8 mouse cellular contexts compared by ENCODE assay signal in genomic region chr2:10825278-10826133, GRCm38 (mm10).
DNase-seq lines count a peak whose midpoint lies in the region; ATAC-seq lines count a peak whose summit lies in the region.

No protein-coding gene starts in this region.

- ATAC-seq in forebrain, embryonic 15.5 days (replicated peaks), result peak; percentile 89
- ATAC-seq in hindbrain, embryonic 12.5 days (ENCODE audit: low FRiP score), result peak; percentile 85
- ATAC-seq in lung, embryonic 16.5 days (ENCODE audit: low read depth), result peak; percentile 74

- no peak overlapping the region; the same call in 1 of the 2 replicates for H3K27ac ChIP-seq in forebrain, embryonic 15.5 days (replicated peaks)
- H3K27ac ChIP-seq in hindbrain, embryonic 12.5 days, result no peak overlapping the region
- H3K27ac ChIP-seq in lung, embryonic 16.5 days (ENCODE audit: low read length), result no peak overlapping the region

- H3K9ac ChIP-seq in forebrain, embryonic 15.5 days (replicated peaks), result peak overlapping the region; percentile 41; the same call in 1 of the 2 replicates
- peak overlapping the region; percentile 43; the same call in 1 of the 2 replicates for H3K9ac ChIP-seq in hindbrain, embryonic 12.5 days
- H3K9ac ChIP-seq in lung, embryonic 16.5 days (ENCODE audit: low read length), result peak overlapping the region; percentile 67

- no peaks in the 10 kb centered on the region for H3K9me3 ChIP-seq in forebrain, embryonic 15.5 days
- H3K9me3 ChIP-seq in hindbrain, embryonic 12.5 days (replicated peaks), result no peaks in the 10 kb centered on the region
- no peaks in the 10 kb centered on the region for H3K9me3 ChIP-seq in lung, embryonic 16.5 days (ENCODE audit: control insufficient read depth, low read length)

- H3K4me2 ChIP-seq in forebrain, embryonic 15.5 days (replicated peaks), result peak overlapping the region; percentile 47
- H3K4me2 ChIP-seq in hindbrain, embryonic 12.5 days (replicated peaks), result peak overlapping the region; percentile 49
- H3K4me2 ChIP-seq in lung, embryonic 16.5 days (ENCODE audit: low read depth, low read length), result peak overlapping the region; percentile 61

- H3K27me3 ChIP-seq in forebrain, embryonic 15.5 days, result 0 out of 2 replicates have a peak, but pooled peaks cover 2% of the 10 kb centered on the region
- H3K27me3 ChIP-seq in hindbrain, embryonic 12.5 days, result no peaks in the 10 kb centered on the region; the same call in 1 of the 2 replicates
- no peaks in the 10 kb centered on the region for H3K27me3 ChIP-seq in lung, embryonic 16.5 days (ENCODE audit: control insufficient read depth, insufficient read depth, low read depth, low read length)

- H3K4me1 ChIP-seq in forebrain, embryonic 15.5 days, result no peaks in the 10 kb centered on the region
- H3K4me1 ChIP-seq in hindbrain, embryonic 12.5 days, result no peaks in the 10 kb centered on the region
- H3K4me1 ChIP-seq in lung, embryonic 16.5 days (replicated peaks; ENCODE audit: control insufficient read depth, insufficient read depth, low read length), result no peaks in the 10 kb centered on the region

- no peaks in the 10 kb centered on the region for H3K36me3 ChIP-seq in forebrain, embryonic 15.5 days
- H3K36me3 ChIP-seq in hindbrain, embryonic 12.5 days, result no peaks in the 10 kb centered on the region
- no peaks in the 10 kb centered on the region for H3K36me3 ChIP-seq in lung, embryonic 16.5 days (ENCODE audit: control insufficient read depth, insufficient read depth, low read length)

- 26% methylated on average over 29 of the region's 29 CpGs for WGBS in forebrain, embryonic 15.5 days
- WGBS in hindbrain, embryonic 12.5 days, result 31% methylated on average over 29 of the region's 29 CpGs
- WGBS in lung, embryonic 16.5 days, result 26% methylated on average over 29 of the region's 29 CpGs

- H3K4me3 ChIP-seq in forebrain, embryonic 15.5 days, result peak overlapping the region; percentile 39
- peak overlapping the region; percentile 37 for H3K4me3 ChIP-seq in hindbrain, embryonic 12.5 days
- peak overlapping the region; percentile 54 for H3K4me3 ChIP-seq in lung, embryonic 16.5 days (ENCODE audit: low read length)

- peak; percentile 57 for DNase-seq in Muller cell, postnatal 12 days (ENCODE audit: inconsistent ontology term)
- peak; percentile 21 for DNase-seq in cerebellum, adult 11 months
- DNase-seq in layer of hippocampus, adult 9-11 months, result peak; percentile 38
- DNase-seq in ovary, postnatal 10 days (ENCODE audit: low spot score), result peak; percentile 27
- peak; percentile 55 for DNase-seq in thymus, postnatal 25 days
